ENCODE assay signal across 25 mouse cellular contexts in genomic region chr4:12277949-12278348, GRCm38 (mm10).
DNase-seq lines count a peak whose midpoint lies in the region; ATAC-seq lines count a peak whose summit lies in the region.
"Had no signal": no experiment of that assay in that cellular context is flagged by ENCODE, and none has a peak within 500 bp of the region (broad histone marks: within the 10 kb centered on the region; RNA-seq: fewer than 3 reads in every experiment).

No protein-coding gene starts in this region.

- H3K9me3 ChIP-seq in heart, embryonic 12.5 days (replicated peaks) = no peaks in the 10 kb centered on the region
- H3K9me3 ChIP-seq: embryonic facial prominence, embryonic 13.5 days; forebrain, embryonic 12.5 days; hindbrain, embryonic 10.5 days; kidney, embryonic 15.5 days; limb, embryonic 15.5 days; midbrain, embryonic 10.5 days had no signal

- peak; percentile 51; the same call in 1 of the 2 replicates for ATAC-seq in heart, embryonic 12.5 days (ENCODE audit: insufficient number of reproducible peaks, low FRiP score)
- ATAC-seq in CD4-positive, CD25-positive, alpha-beta regulatory T cell, adult 4 months = no peak

- peak; percentile 91 for DNase-seq in heart, adult 11 months
- DNase-seq in heart, postnatal 25 days (ENCODE audit: low spot score) = no peak
- peak; percentile 4 for DNase-seq in lung, postnatal 10 days
- no peak for DNase-seq in lung, adult 18-20 months
- DNase-seq in heart, postnatal 10 days = peak; percentile 42 to 45
- no peak for DNase-seq in left cerebral cortex, postnatal 25 days (ENCODE audit: low spot score in 2 of 2)
- DNase-seq: adrenal gland, postnatal 10 days; cerebellum, adult 2 months; cerebellum, postnatal 25 days; embryo, embryonic 11 days; kidney, adult 11 months; kidney, postnatal 36 days; layer of hippocampus, postnatal 36 days; right cerebral cortex, postnatal 14 days; thymus, postnatal 14 days had no signal

- H3K4me2 ChIP-seq in heart, embryonic 12.5 days = peak overlapping the region; percentile 25; the same call in 1 of the 2 replicates
- H3K4me2 ChIP-seq: embryonic facial prominence, embryonic 13.5 days; forebrain, embryonic 12.5 days; kidney, embryonic 15.5 days; limb, embryonic 15.5 days had no signal

- H3K27me3 ChIP-seq in heart, embryonic 12.5 days (replicated peaks) = no peaks in the 10 kb centered on the region
- H3K27me3 ChIP-seq: embryonic facial prominence, embryonic 13.5 days; forebrain, embryonic 12.5 days; kidney, embryonic 15.5 days; limb, embryonic 15.5 days had no signal

- peak overlapping the region; percentile 60 for H3K27ac ChIP-seq in heart, embryonic 12.5 days (ENCODE audit: poor library complexity, severe bottlenecking)
- H3K27ac ChIP-seq: embryonic facial prominence, embryonic 13.5 days; forebrain, embryonic 12.5 days; hindbrain, embryonic 10.5 days; kidney, embryonic 15.5 days; limb, embryonic 15.5 days; liver, embryonic 14.5 days; midbrain, embryonic 10.5 days had no signal

- H3K36me3 ChIP-seq in heart, embryonic 12.5 days = no peaks in the 10 kb centered on the region
- H3K36me3 ChIP-seq: embryonic facial prominence, embryonic 13.5 days; forebrain, embryonic 12.5 days; hindbrain, embryonic 10.5 days; kidney, embryonic 15.5 days; limb, embryonic 15.5 days; midbrain, embryonic 10.5 days had no signal

- no peak overlapping the region for H3K9ac ChIP-seq in heart, embryonic 12.5 days
- H3K9ac ChIP-seq: embryonic facial prominence, embryonic 13.5 days; forebrain, embryonic 12.5 days; kidney, embryonic 15.5 days; limb, embryonic 15.5 days; liver, embryonic 14.5 days had no signal

- intact Hi-C loops in heart, postnatal 25 days (cut with DNase I) = no loop called here
- intact Hi-C loops in heart, postnatal 10 days (cut with DNase I) = no loop called here
- intact Hi-C loops in left cerebral cortex, postnatal 25 days (cut with DNase I) = no loop called here

- no peak overlapping the region for H3K4me3 ChIP-seq in heart, embryonic 12.5 days
- H3K4me3 ChIP-seq: embryonic facial prominence, embryonic 13.5 days; erythroblast, embryonic 14.5 days; forebrain, embryonic 12.5 days; hindbrain, embryonic 10.5 days; kidney, embryonic 15.5 days; limb, embryonic 15.5 days; midbrain, embryonic 10.5 days had no signal

- 24% methylated on average over 3 of the region's 3 CpGs for WGBS in heart, embryonic 12.5 days

- peaks cover 23% of the 10 kb centered on the region for H3K4me1 ChIP-seq in heart, embryonic 12.5 days (replicated peaks)
- H3K4me1 ChIP-seq: embryonic facial prominence, embryonic 13.5 days; kidney, embryonic 15.5 days; limb, embryonic 15.5 days had no signal

Comparison
In these comparisons a context has a peak if more than half of its experiments do, and no peak if none do; other contexts are left out.
1. DNase-seq: peak in heart, adult 11 months (single experiment), lung, postnatal 10 days (single experiment) and heart, postnatal 10 days (2 of 2); none in heart, postnatal 25 days (single experiment), lung, adult 18-20 months (0 of 2) and left cerebral cortex, postnatal 25 days (0 of 2).